Mouse (Mus musculus) testis, postnatal 10 days (tissue): ENCODE results near the gene Mapk12.

Source experiments
- DNase-seq: peaks from one replicate; pipeline ENCODE4 v3.0.0; 2021; ENCODE audit warnings: low spot score

The Mapk12 gene

GRCm38 (mm10) chr15:89138046-89138405 lies 2.5 kb downstream of the Mapk12 start:
- no peak for DNase-seq

GRCm38 (mm10) chr15:89137378-89138045 lies 3.0 kb downstream of the Mapk12 start:
- no peak for DNase-seq

- DNase-seq = no peak
Observed at GRCm38 (mm10) chr15:89136461-89137155, 3.9 kb downstream of the Mapk12 start.

GRCm38 (mm10) chr15:89131316-89131715 lies 9.2 kb downstream of the Mapk12 start:
- no peak for DNase-seq

GRCm38 (mm10) chr15:89130245-89130644 lies 10.3 kb downstream of the Mapk12 start:
- no peak for DNase-seq

- peak; percentile 90 for DNase-seq
Observed at GRCm38 (mm10) chr15:89128382-89129350, 11.8 kb downstream of the Mapk12 start, which contains the start of gene Hdac10. TSS of gene Hdac10 (minus strand) at chr15:89128700.

GRCm38 (mm10) chr15:89127364-89127940 lies 13.1 kb downstream of the Mapk12 start:
- no peak for DNase-seq

GRCm38 (mm10) chr15:89126622-89127021 lies 13.9 kb downstream of the Mapk12 start:
- no peak for DNase-seq

GRCm38 (mm10) chr15:89125351-89125750 lies 15.2 kb downstream of the Mapk12 start:
- no peak for DNase-seq

- no peak for DNase-seq
Observed at GRCm38 (mm10) chr15:89124312-89124711, 16.2 kb downstream of the Mapk12 start.

- peak; percentile 79 for DNase-seq
Observed at GRCm38 (mm10) chr15:89123595-89123994, 16.9 kb downstream of the Mapk12 start.

- peak; percentile 97 for DNase-seq
Observed at GRCm38 (mm10) chr15:89122649-89123366, 17.7 kb downstream of the Mapk12 start, which contains the start of gene Tubgcp6. TSS of gene Tubgcp6 (minus strand) at chr15:89123112.

GRCm38 (mm10) chr15:89118007-89118406 lies 22.5 kb downstream of the Mapk12 start:
- DNase-seq = no peak

GRCm38 (mm10) chr15:89110147-89110546 lies 30.4 kb downstream of the Mapk12 start:
- peak; percentile 80 for DNase-seq

GRCm38 (mm10) chr15:89106976-89107375 lies 33.5 kb downstream of the Mapk12 start:
- no peak for DNase-seq

GRCm38 (mm10) chr15:89106073-89106472 lies 34.4 kb downstream of the Mapk12 start:
- DNase-seq = no peak

- no peak for DNase-seq
Observed at GRCm38 (mm10) chr15:89104425-89104824, 36.1 kb downstream of the Mapk12 start.

GRCm38 (mm10) chr15:89103921-89104320 lies 36.6 kb downstream of the Mapk12 start:
- DNase-seq = no peak

- peak; percentile 42 for DNase-seq
Observed at GRCm38 (mm10) chr15:89102646-89103045, 37.9 kb downstream of the Mapk12 start.

- peak; percentile 41 for DNase-seq
Observed at GRCm38 (mm10) chr15:89100823-89101222, 39.7 kb downstream of the Mapk12 start.

GRCm38 (mm10) chr15:89098616-89099015 lies 41.9 kb downstream of the Mapk12 start:
- no peak for DNase-seq
